In the genomic region with DNA sequence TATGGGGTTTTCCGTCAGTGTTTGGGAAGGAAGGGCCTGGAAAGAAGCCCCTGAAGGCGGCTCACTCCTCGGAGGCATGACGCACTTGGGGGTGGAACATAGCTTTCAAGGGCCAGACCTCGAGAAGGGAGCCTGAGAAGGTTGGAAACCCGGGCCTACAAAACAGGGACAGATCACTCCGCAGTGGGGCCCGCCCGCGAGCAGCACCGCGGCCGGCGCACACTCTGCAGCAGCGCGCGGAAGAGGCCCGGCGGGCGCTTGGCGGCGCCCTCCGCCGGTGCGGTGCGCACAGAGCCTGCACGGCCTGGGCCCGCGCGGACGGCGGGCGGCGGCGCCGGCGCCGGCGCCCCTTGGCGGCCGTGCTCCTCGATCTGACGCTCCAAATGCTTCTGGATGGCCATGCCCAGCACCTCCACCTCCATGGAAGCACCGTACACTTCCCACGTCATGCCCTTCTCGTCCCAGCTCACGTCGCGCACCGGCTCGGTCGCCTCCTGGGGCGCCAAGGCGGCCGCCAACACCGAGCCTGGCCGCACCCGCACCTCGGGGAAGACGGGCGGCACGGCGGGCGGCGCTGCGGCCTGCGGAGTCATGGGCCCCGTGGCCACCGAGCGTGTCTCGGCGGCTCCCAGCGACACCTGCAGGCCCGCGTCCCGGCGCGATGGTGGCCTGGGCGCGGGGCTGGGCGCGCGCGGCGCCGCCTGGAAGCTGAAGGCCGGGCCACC, we compare ENCODE assay signal across 9 mouse cellular contexts. TPM values are rescaled to one million over a fixed set of nuclear protein-coding genes. Genes with fewer than 3 reads are reported as not detected.
A peak's percentile ranks its signal among the peaks of the same experiment; 100 is the strongest.
DNase-seq lines count a peak whose midpoint lies in the region; ATAC-seq and TF ChIP-seq lines count a peak whose summit lies in the region.
"Had no signal": no experiment of that assay in that cellular context is flagged by ENCODE, and none has a peak within 500 bp of the region (broad histone marks: within the 10 kb centered on the region; RNA-seq: fewer than 3 reads in every experiment).

No protein-coding gene starts in this region.

- peaks cover 10% of the 10 kb centered on the region for H3K9me3 ChIP-seq in G1E (replicated peaks)
- no peaks in the 10 kb centered on the region for H3K9me3 ChIP-seq in embryonic facial prominence, embryonic 11.5 days (replicated peaks; ENCODE audit: control insufficient read depth, low read length)
- H3K9me3 ChIP-seq in hindbrain, embryonic 15.5 days: no peaks in the 10 kb centered on the region
- no peaks in the 10 kb centered on the region; the same call in 1 of the 2 replicates for H3K9me3 ChIP-seq in midbrain, embryonic 13.5 days

- no peaks in the 10 kb centered on the region; the same call in 1 of the 2 replicates for H3K27me3 ChIP-seq in G1E (ENCODE audit: insufficient read depth, low read length)
- peaks cover 36% of the 10 kb centered on the region for H3K27me3 ChIP-seq in embryonic facial prominence, embryonic 11.5 days (ENCODE audit: control insufficient read depth, insufficient read depth, low read length)
- peaks cover 15% of the 10 kb centered on the region; the same call in 1 of the 2 replicates for H3K27me3 ChIP-seq in hindbrain, embryonic 15.5 days
- H3K27me3 ChIP-seq in midbrain, embryonic 13.5 days: peaks cover 43% of the 10 kb centered on the region

- H3K4me1 ChIP-seq in G1E (ENCODE audit: insufficient read depth, low read depth, low read length): no peaks in the 10 kb centered on the region
- no peaks in the 10 kb centered on the region; the same call in none of the 2 replicates for H3K4me1 ChIP-seq in embryonic facial prominence, embryonic 11.5 days (ENCODE audit: control insufficient read depth, insufficient read depth, low read length)
- H3K4me1 ChIP-seq in hindbrain, embryonic 15.5 days (replicated peaks): peaks cover 20% of the 10 kb centered on the region
- H3K4me1 ChIP-seq in midbrain, embryonic 13.5 days (replicated peaks): peaks cover 24% of the 10 kb centered on the region

- intact Hi-C loops in gastrocnemius, postnatal 14 days (cut with DNase I; ENCODE audit: low total_unique reads): no loop called here

- H3K9ac ChIP-seq in embryonic facial prominence, embryonic 11.5 days (replicated peaks; ENCODE audit: low read length): 0 out of 2 replicates have a peak overlapping the region, but pooled peaks have one; percentile 13
- H3K9ac ChIP-seq in hindbrain, embryonic 15.5 days: no peak overlapping the region
- H3K9ac ChIP-seq in midbrain, embryonic 13.5 days (replicated peaks): peak overlapping the region; percentile 49

- H3K4me2 ChIP-seq in embryonic facial prominence, embryonic 11.5 days (ENCODE audit: low read depth, low read length): peak overlapping the region; percentile 65
- H3K4me2 ChIP-seq in hindbrain, embryonic 15.5 days: peak overlapping the region; percentile 47
- peak overlapping the region; percentile 47 for H3K4me2 ChIP-seq in midbrain, embryonic 13.5 days (replicated peaks)

- ATAC-seq in G1E (ENCODE audit: extremely low read depth, insufficient number of reproducible peaks, low FRiP score, poor library complexity, severe bottlenecking): no peak
- no peak; the same call in 1 of the 2 replicates for ATAC-seq in embryonic facial prominence, embryonic 11.5 days (replicated peaks; ENCODE audit: insufficient number of reproducible peaks, low FRiP score, low TSS enrichment, low read depth)
- no peak for ATAC-seq in hindbrain, embryonic 15.5 days (ENCODE audit: low FRiP score, low read depth)
- peak; percentile 53; the same call in 1 of the 2 replicates for ATAC-seq in midbrain, embryonic 13.5 days

- 1% methylated on average over 54 of the region's 87 CpGs for WGBS in embryonic facial prominence, embryonic 11.5 days
- 2% methylated on average over 80 of the region's 87 CpGs for WGBS in hindbrain, embryonic 15.5 days
- 4% methylated on average over 85 of the region's 87 CpGs for WGBS in midbrain, embryonic 13.5 days

- peak; percentile 7 for DNase-seq in gastrocnemius, postnatal 14 days
- no peak for DNase-seq in gastrocnemius, adult 8-10 months (ENCODE audit: low spot score in 2 of 2)
- DNase-seq in G1E (ENCODE audit: low spot score): peak; percentile 28
- DNase-seq in embryonic facial prominence, embryonic 11.5 days (ENCODE audit: low spot score): peak; percentile 70
- DNase-seq in left cerebral cortex, adult 18-20 months (ENCODE audit: low spot score in 2 of 2): no peak
- DNase-seq in natural killer cell, adult 2 months (ENCODE audit: low spot score in 2 of 2): no peak

- H3K4me3 ChIP-seq in G1E (ENCODE audit: low read depth, low read length): no peak overlapping the region; the same call in 1 of the 2 replicates
- H3K4me3 ChIP-seq in embryonic facial prominence, embryonic 11.5 days (ENCODE audit: low read depth, low read length): peak overlapping the region; percentile 38
- H3K4me3 ChIP-seq in hindbrain, embryonic 15.5 days: peak overlapping the region; percentile 23
- peak overlapping the region; percentile 20 for H3K4me3 ChIP-seq in midbrain, embryonic 13.5 days (replicated peaks)

- H3K27ac ChIP-seq in embryonic facial prominence, embryonic 11.5 days (replicated peaks; ENCODE audit: low read depth, low read length): no peak overlapping the region
- H3K27ac ChIP-seq in hindbrain, embryonic 15.5 days (replicated peaks): no peak overlapping the region
- H3K27ac ChIP-seq in midbrain, embryonic 13.5 days: no peak overlapping the region

- H3K36me3 ChIP-seq in G1E (replicated peaks): no peaks in the 10 kb centered on the region
- H3K36me3 ChIP-seq in embryonic facial prominence, embryonic 11.5 days (replicated peaks; ENCODE audit: control insufficient read depth, insufficient read depth, low read depth, low read length): no peaks in the 10 kb centered on the region; the same call in 1 of the 2 replicates
- H3K36me3 ChIP-seq in hindbrain, embryonic 15.5 days: peaks cover 28% of the 10 kb centered on the region
- peaks cover 69% of the 10 kb centered on the region for H3K36me3 ChIP-seq in midbrain, embryonic 13.5 days

- TF ChIP-seq CTCF in G1E (IDR thresholded peaks at IDR 0.05; ENCODE audit: low read depth, low read length): no peak

RNA-seq across cellular contexts. Expression of a gene that starts 12.0 kb away (rescaled TPM):
- total RNA-seq in gastrocnemius, postnatal 14 days (2021): under 1 TPM; 0.09 to 0.12 TPM
- total RNA-seq in gastrocnemius, adult 8-10 months (2022): under 1 TPM in 2 of 4 experiments, not detected in 2; 0.05 to 0.07 TPM
- total RNA-seq in G1E (2014; fragmentation: Nextera tagmentation) (not detected in 2 replicates), G1E (2017) (0.05 and 0.06 TPM in 2 replicates)
- polyA plus RNA-seq in G1E (2012): not detected in 2 replicates
- 3.0 and 3.4 TPM in 2 replicates for polyA plus RNA-seq in embryonic facial prominence, embryonic 11.5 days (2014; fragmentation: Nextera tagmentation; extraction: Ambion mirVana)
- polyA plus RNA-seq in hindbrain, embryonic 15.5 days (2015; fragmentation: Nextera tagmentation; extraction: Ambion mirVana): 24.8 and 33.9 TPM in 2 replicates
- 5.1 and 5.8 TPM in 2 replicates for polyA plus RNA-seq in midbrain, embryonic 13.5 days (2015; fragmentation: Nextera tagmentation; extraction: Ambion mirVana)
- total RNA-seq in left cerebral cortex, adult 18-20 months (2021): 100 to 1,000 TPM; 131 to 133 TPM
- total RNA-seq: hematopoietic stem cell, adult 5-6 weeks had no signal

RNA-seq across cellular contexts. Expression of a gene that starts 28.7 kb away (rescaled TPM):
- total RNA-seq in gastrocnemius, postnatal 14 days (2021): under 1 TPM in 1 of 2 experiments, not detected in 1; 0.18 TPM
- total RNA-seq in gastrocnemius, adult 8-10 months (2022): under 1 TPM in 1 of 4 experiments, not detected in 3; 0.24 TPM
- total RNA-seq in G1E (2014; fragmentation: Nextera tagmentation) (not detected in 2 replicates), G1E (2017) (not detected in 2 replicates)
- polyA plus RNA-seq in G1E (2012): not detected in 2 replicates
- polyA plus RNA-seq in embryonic facial prominence, embryonic 11.5 days (2014; fragmentation: Nextera tagmentation; extraction: Ambion mirVana): 0.36 and 0.46 TPM in 2 replicates
- polyA plus RNA-seq in hindbrain, embryonic 15.5 days (2015; fragmentation: Nextera tagmentation; extraction: Ambion mirVana): 77.2 and 95.2 TPM in 2 replicates
- polyA plus RNA-seq in midbrain, embryonic 13.5 days (2015; fragmentation: Nextera tagmentation; extraction: Ambion mirVana): 8.9 and 10.0 TPM in 2 replicates
- total RNA-seq in left cerebral cortex, adult 18-20 months (2021): 100 to 1,000 TPM; 925 to 932 TPM
- total RNA-seq: hematopoietic stem cell, adult 5-6 weeks had no signal

RNA-seq across cellular contexts. Expression of a gene that starts 36.4 kb away (rescaled TPM):
- total RNA-seq in gastrocnemius, postnatal 14 days (2021): not detected
- not detected for total RNA-seq in gastrocnemius, adult 8-10 months (2022)
- total RNA-seq in G1E (2014; fragmentation: Nextera tagmentation): not detected in 2 replicates
- not detected in 2 replicates for total RNA-seq in G1E (2017)
- polyA plus RNA-seq in G1E (2012): not detected in 2 replicates
- polyA plus RNA-seq in embryonic facial prominence, embryonic 11.5 days (2014; fragmentation: Nextera tagmentation; extraction: Ambion mirVana): not detected in 2 replicates
- 0.17 and 0.26 TPM in 2 replicates for polyA plus RNA-seq in hindbrain, embryonic 15.5 days (2015; fragmentation: Nextera tagmentation; extraction: Ambion mirVana)
- 0.15 TPM in 2 replicates for polyA plus RNA-seq in midbrain, embryonic 13.5 days (2015; fragmentation: Nextera tagmentation; extraction: Ambion mirVana)
- total RNA-seq in left cerebral cortex, adult 18-20 months (2021): under 1 TPM; 0.58 to 0.73 TPM
- total RNA-seq: hematopoietic stem cell, adult 5-6 weeks had no signal

RNA-seq across cellular contexts. Expression of a gene that starts 43.9 kb away (rescaled TPM):
- total RNA-seq in gastrocnemius, postnatal 14 days (2021): 10 to 100 TPM; 25.7 to 26.0 TPM
- 10 to 100 TPM; 19.1 to 30.7 (median 27.9) TPM for total RNA-seq in gastrocnemius, adult 8-10 months (2022)
- total RNA-seq in G1E (2014; fragmentation: Nextera tagmentation) (81.9 and 86.2 TPM in 2 replicates), G1E (2017) (12.3 and 13.5 TPM in 2 replicates)
- 304 and 332 TPM in 2 replicates for polyA plus RNA-seq in G1E (2012)
- 65.0 and 66.6 TPM in 2 replicates for polyA plus RNA-seq in embryonic facial prominence, embryonic 11.5 days (2014; fragmentation: Nextera tagmentation; extraction: Ambion mirVana)
- polyA plus RNA-seq in hindbrain, embryonic 15.5 days (2015; fragmentation: Nextera tagmentation; extraction: Ambion mirVana): 90.7 and 91.5 TPM in 2 replicates
- 93.7 and 109 TPM in 2 replicates for polyA plus RNA-seq in midbrain, embryonic 13.5 days (2015; fragmentation: Nextera tagmentation; extraction: Ambion mirVana)
- 100 to 1,000 TPM; 168 to 172 TPM for total RNA-seq in left cerebral cortex, adult 18-20 months (2021)

RNA-seq across cellular contexts. Expression of a gene that starts 46.1 kb away (rescaled TPM):
- not detected for total RNA-seq in gastrocnemius, postnatal 14 days (2021)
- total RNA-seq in gastrocnemius, adult 8-10 months (2022): not detected
- not detected in 2 replicates for total RNA-seq in G1E (2014; fragmentation: Nextera tagmentation)
- 0.05 TPM in 1 of 2 replicates, not detected in the other for total RNA-seq in G1E (2017)
- not detected in 2 replicates for polyA plus RNA-seq in G1E (2012)
- not detected in 2 replicates for polyA plus RNA-seq in embryonic facial prominence, embryonic 11.5 days (2014; fragmentation: Nextera tagmentation; extraction: Ambion mirVana)
- polyA plus RNA-seq in hindbrain, embryonic 15.5 days (2015; fragmentation: Nextera tagmentation; extraction: Ambion mirVana): not detected in 2 replicates
- not detected in 2 replicates for polyA plus RNA-seq in midbrain, embryonic 13.5 days (2015; fragmentation: Nextera tagmentation; extraction: Ambion mirVana)
- not detected for total RNA-seq in left cerebral cortex, adult 18-20 months (2021)
- total RNA-seq: hematopoietic stem cell, adult 5-6 weeks had no signal

Comparison
In these comparisons a context has a peak if more than half of its experiments do, and no peak if none do; other contexts are left out.
1. DNase-seq: peak in gastrocnemius, postnatal 14 days (single experiment), G1E (single experiment) and embryonic facial prominence, embryonic 11.5 days (single experiment); none in gastrocnemius, adult 8-10 months (0 of 2), left cerebral cortex, adult 18-20 months (0 of 2) and natural killer cell, adult 2 months (0 of 2).
2. RNA of a gene that starts 12.0 kb away (total RNA-seq): 131 to 133 TPM in left cerebral cortex, adult 18-20 months; 0.09 to 0.12 TPM in gastrocnemius, postnatal 14 days, 0.05 to 0.06 TPM in G1E and 0.05 to 0.07 TPM in gastrocnemius, adult 8-10 months; every median in the first group is over 100 times any median in the second.
3. RNA of a gene that starts 28.7 kb away (total RNA-seq): 925 to 932 TPM in left cerebral cortex, adult 18-20 months; 0.24 TPM in gastrocnemius, adult 8-10 months, 0.18 TPM in gastrocnemius, postnatal 14 days and not detected in G1E; every median in the first group is over 100 times any median in the second.
4. Peak in every context shown above with its lines, with median percentiles within 50 percentile points of each other: H3K4me2 ChIP-seq.